Mouse (Mus musculus): ENCODE data around the gene Rcor1. TPM values are rescaled to one million over a fixed set of nuclear protein-coding genes. Genes with fewer than 3 reads are reported as not detected.

The Rcor1 gene
- polyA plus RNA-seq, 1 experiment from 2014 or later: 13.0 TPM

DNA sequence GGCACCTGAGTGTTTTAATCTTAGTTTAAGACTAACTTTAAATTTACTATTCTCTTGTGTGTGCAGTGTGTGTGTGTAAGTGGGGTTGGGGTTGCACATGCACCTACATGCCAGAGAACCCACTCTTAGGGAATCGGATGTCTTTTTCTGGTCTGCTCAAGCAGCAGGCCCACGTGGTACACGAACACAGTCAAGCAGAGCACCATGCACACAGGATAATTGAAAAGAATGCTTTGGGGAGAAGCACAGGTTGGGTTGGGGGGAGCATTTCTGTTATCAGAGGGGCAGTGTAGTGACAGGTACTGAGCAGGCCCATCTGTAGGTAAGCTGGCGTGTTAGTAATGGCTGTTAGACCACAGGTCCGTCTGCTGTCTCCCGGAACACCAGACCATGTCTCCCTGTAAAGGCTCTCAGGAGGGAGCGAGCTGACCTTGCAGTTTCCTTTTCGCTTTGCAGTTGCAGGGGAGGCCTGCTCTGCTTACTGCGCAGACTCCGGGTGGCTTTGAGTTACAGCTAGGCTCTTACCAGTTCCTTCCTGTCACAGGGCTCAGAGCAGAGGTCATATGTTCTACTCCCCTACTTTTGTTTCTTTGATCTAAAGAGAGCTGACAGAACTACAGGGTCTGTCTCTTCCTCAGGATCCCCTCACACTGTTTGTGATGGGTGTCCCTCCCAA, 32.5 kb downstream of the Rcor1 start:
- Histone ChIP-seq H3K36me3 (peaks cover 5% of the 10 kb centered on the region; the same call in 1 of the 2 replicates), H3K9ac (no peak overlapping the region), H3K27ac (peak overlapping the region; percentile 24; the same call in 1 of the 2 replicates), H3K4me2 (replicated peaks) (no peak overlapping the region), H3K9me3 (no peaks in the 10 kb centered on the region), H3K27me3 (no peaks in the 10 kb centered on the region), H3K4me3 (no peak overlapping the region), H3K4me1 (0 out of 2 replicates have a peak, but pooled peaks cover 11% of the 10 kb centered on the region)
- ATAC-seq (ENCODE audit: insufficient number of reproducible peaks, insufficient read depth, low FRiP score, low TSS enrichment): peak; percentile 47; the same call in 1 of the 2 replicates
- 69% methylated on average over 10 of the region's 10 CpGs for WGBS

- Histone ChIP-seq H3K9me3 (no peaks in the 10 kb centered on the region), H3K27ac (no peak overlapping the region)
- WGBS: 52% methylated on average over 12 of the region's 12 CpGs
Observed at GRCm38 (mm10) chr12:111076385-111076965, 37.3 kb downstream of the Rcor1 start.

GRCm38 (mm10) chr12:111085579-111085978, 46.4 kb downstream of the Rcor1 start:
- Histone ChIP-seq H3K9ac (no peak overlapping the region), H3K27me3 (no peaks in the 10 kb centered on the region), H3K9me3 (no peaks in the 10 kb centered on the region), H3K4me3 (no peak overlapping the region), H3K27ac (no peak overlapping the region), H3K4me2 (replicated peaks) (no peak overlapping the region), H3K36me3 (peaks cover 20% of the 10 kb centered on the region), H3K4me1 (peaks cover 8% of the 10 kb centered on the region)
- 84% methylated on average over 4 of the region's 4 CpGs for WGBS
- no peak for ATAC-seq (ENCODE audit: insufficient number of reproducible peaks, insufficient read depth, low FRiP score, low TSS enrichment)

More at GRCm38 (mm10) chr12:111076385-111076965, 37.3 kb downstream of the Rcor1 start:
- no peak overlapping the region for H3K4me3 ChIP-seq
- no peaks in the 10 kb centered on the region for H3K36me3 ChIP-seq
- H3K4me1 ChIP-seq: 0 out of 2 replicates have a peak, but pooled peaks cover 9% of the 10 kb centered on the region
- no peak for ATAC-seq (ENCODE audit: insufficient number of reproducible peaks, insufficient read depth, low FRiP score, low TSS enrichment)
- H3K27me3 ChIP-seq: no peaks in the 10 kb centered on the region
- H3K9ac ChIP-seq: no peak overlapping the region
- H3K4me2 ChIP-seq (replicated peaks): no peak overlapping the region

- Histone ChIP-seq H3K4me3 (no peak overlapping the region), H3K4me2 (replicated peaks) (no peak overlapping the region), H3K4me1 (peaks cover 8% of the 10 kb centered on the region), H3K27me3 (no peaks in the 10 kb centered on the region), H3K36me3 (peaks cover 17% of the 10 kb centered on the region), H3K9ac (no peak overlapping the region), H3K9me3 (no peaks in the 10 kb centered on the region), H3K27ac (no peak overlapping the region)
- 86% methylated on average over 1 of the region's 1 CpGs for WGBS
- no peak for ATAC-seq (ENCODE audit: insufficient number of reproducible peaks, insufficient read depth, low FRiP score, low TSS enrichment)
Observed at GRCm38 (mm10) chr12:111087066-111087465, 47.9 kb downstream of the Rcor1 start.

GRCm38 (mm10) chr12:111088186-111088585, 49.0 kb downstream of the Rcor1 start:
- no peak for ATAC-seq (ENCODE audit: insufficient number of reproducible peaks, insufficient read depth, low FRiP score, low TSS enrichment)
- no peak overlapping the region for H3K4me2 ChIP-seq (replicated peaks)
- no peak overlapping the region for H3K4me3 ChIP-seq
- 27% methylated on average over 5 of the region's 5 CpGs for WGBS
- peaks cover 8% of the 10 kb centered on the region for H3K4me1 ChIP-seq
- no peak overlapping the region for H3K27ac ChIP-seq
- H3K9ac ChIP-seq: no peak overlapping the region
- no peaks in the 10 kb centered on the region for H3K9me3 ChIP-seq
- peaks cover 7% of the 10 kb centered on the region for H3K36me3 ChIP-seq
- H3K27me3 ChIP-seq: no peaks in the 10 kb centered on the region

DNA sequence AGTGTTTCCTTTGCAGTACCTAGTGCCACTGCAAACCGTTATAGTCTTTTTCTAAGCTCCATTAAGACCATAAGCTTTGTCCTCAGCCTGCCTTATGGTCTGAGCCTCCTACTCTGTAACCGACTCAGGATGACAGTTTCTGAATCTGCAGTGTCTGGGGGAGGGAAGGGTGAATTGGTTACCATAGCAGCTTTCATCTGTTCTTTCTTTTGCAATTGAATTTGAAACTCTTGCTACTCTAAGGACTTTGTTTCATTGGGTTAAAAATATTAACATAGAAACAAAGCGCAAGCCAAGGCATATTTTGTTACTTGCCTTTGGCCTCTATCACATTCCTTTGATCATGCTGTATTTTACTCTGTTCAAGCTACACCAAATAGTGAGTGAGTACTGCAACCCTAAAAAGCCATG, 49.6 kb downstream of the Rcor1 start:
- H3K9ac ChIP-seq: no peak overlapping the region
- WGBS: 56% methylated on average over 3 of the region's 3 CpGs
- H3K9me3 ChIP-seq: no peaks in the 10 kb centered on the region
- peaks cover 11% of the 10 kb centered on the region for H3K36me3 ChIP-seq
- no peak overlapping the region for H3K4me3 ChIP-seq
- H3K27me3 ChIP-seq: no peaks in the 10 kb centered on the region
- peaks cover 8% of the 10 kb centered on the region for H3K4me1 ChIP-seq
- H3K27ac ChIP-seq: no peak overlapping the region
- ATAC-seq (ENCODE audit: insufficient number of reproducible peaks, insufficient read depth, low FRiP score, low TSS enrichment): no peak
- no peak overlapping the region for H3K4me2 ChIP-seq (replicated peaks)

DNA sequence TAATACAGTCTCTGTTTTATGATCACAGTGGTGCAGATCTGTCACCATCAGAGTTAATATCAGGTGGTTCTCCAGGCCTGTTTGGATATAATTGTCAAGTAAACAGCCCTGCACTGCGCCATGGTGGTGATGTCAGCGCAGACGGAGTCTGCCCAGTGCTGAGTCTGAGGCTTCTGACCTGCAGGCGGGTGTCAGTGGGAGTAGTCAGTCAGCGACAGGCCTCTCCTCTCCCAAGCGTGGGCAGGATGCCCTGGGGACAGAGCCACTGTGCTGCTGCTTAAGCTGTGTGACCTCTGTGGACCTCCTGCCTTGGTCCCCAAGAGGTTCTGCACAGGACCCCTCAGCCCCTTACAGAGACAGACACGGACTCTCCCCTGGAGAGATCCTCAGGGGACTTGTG, 50.0 kb downstream of the Rcor1 start:
- H3K27ac ChIP-seq: no peak overlapping the region
- peaks cover 13% of the 10 kb centered on the region for H3K36me3 ChIP-seq
- no peaks in the 10 kb centered on the region for H3K9me3 ChIP-seq
- H3K4me1 ChIP-seq: peaks cover 8% of the 10 kb centered on the region
- H3K27me3 ChIP-seq: no peaks in the 10 kb centered on the region
- ATAC-seq (ENCODE audit: insufficient number of reproducible peaks, insufficient read depth, low FRiP score, low TSS enrichment): peak; percentile 32; the same call in 1 of the 2 replicates
- H3K9ac ChIP-seq: no peak overlapping the region
- H3K4me3 ChIP-seq: no peak overlapping the region
- WGBS: 62% methylated on average over 7 of the region's 7 CpGs
- H3K4me2 ChIP-seq (replicated peaks): no peak overlapping the region

DNA sequence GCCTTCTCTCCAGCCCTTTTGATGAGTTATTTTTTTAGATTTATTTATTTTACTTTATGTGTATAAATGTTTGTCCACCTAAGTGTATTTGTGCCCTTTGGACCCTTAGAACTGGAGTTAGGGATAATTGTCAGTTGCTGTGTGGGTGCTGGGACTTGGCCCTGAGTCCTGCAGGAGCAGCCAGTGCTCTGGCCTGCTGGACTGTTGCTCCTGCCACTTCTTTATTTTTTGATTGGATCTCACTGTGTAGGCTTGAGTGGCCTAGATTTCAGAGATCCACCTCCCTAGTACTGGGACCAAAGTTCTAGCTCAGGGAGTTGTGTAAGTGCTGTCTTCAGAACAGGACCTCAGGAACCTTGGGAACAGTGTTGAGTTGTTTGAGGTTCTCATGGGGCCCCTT, 51.6 kb downstream of the Rcor1 start:
- no peak overlapping the region for H3K27ac ChIP-seq
- H3K4me1 ChIP-seq: peaks cover 8% of the 10 kb centered on the region
- H3K4me3 ChIP-seq: no peak overlapping the region
- ATAC-seq (ENCODE audit: insufficient number of reproducible peaks, insufficient read depth, low FRiP score, low TSS enrichment): no peak
- no peaks in the 10 kb centered on the region for H3K9me3 ChIP-seq
- peaks cover 16% of the 10 kb centered on the region; the same call in 1 of the 2 replicates for H3K36me3 ChIP-seq
- H3K27me3 ChIP-seq: no peaks in the 10 kb centered on the region
- H3K9ac ChIP-seq: no peak overlapping the region
- no peak overlapping the region for H3K4me2 ChIP-seq (replicated peaks)

DNA sequence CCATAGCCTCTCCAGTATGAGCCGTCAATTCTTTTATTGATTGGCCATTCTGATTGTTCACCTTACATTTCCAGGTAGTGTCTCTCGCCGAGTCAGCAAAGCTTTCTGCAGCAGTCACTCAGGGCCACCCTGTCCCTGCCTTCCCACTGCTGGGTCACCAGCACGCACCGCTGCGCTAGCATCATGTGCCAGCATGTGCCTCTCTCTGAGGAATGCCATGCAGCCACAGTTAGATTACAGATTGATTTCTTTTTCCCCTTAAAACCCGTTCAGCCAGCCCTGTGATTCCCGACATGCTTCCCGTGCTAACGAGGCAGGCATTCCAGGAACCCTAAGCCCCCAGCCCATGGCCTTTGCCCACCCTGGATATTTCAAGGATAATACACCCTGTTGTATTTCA, 52.8 kb downstream of the Rcor1 start:
- no peaks in the 10 kb centered on the region for H3K27me3 ChIP-seq
- peaks cover 8% of the 10 kb centered on the region for H3K4me1 ChIP-seq
- H3K27ac ChIP-seq: no peak overlapping the region
- WGBS: 89% methylated on average over 10 of the region's 10 CpGs
- H3K9ac ChIP-seq: no peak overlapping the region
- H3K4me3 ChIP-seq: no peak overlapping the region
- peaks cover 16% of the 10 kb centered on the region; the same call in 1 of the 2 replicates for H3K36me3 ChIP-seq
- H3K9me3 ChIP-seq: no peaks in the 10 kb centered on the region
- H3K4me2 ChIP-seq (replicated peaks): no peak overlapping the region
- no peak for ATAC-seq (ENCODE audit: insufficient number of reproducible peaks, insufficient read depth, low FRiP score, low TSS enrichment)

- no peak overlapping the region for H3K9ac ChIP-seq
- no peak overlapping the region for H3K27ac ChIP-seq
- no peak for ATAC-seq (ENCODE audit: insufficient number of reproducible peaks, insufficient read depth, low FRiP score, low TSS enrichment)
- WGBS: 58% methylated on average over 5 of the region's 5 CpGs
- H3K4me2 ChIP-seq (replicated peaks): no peak overlapping the region
- no peaks in the 10 kb centered on the region for H3K27me3 ChIP-seq
- H3K4me1 ChIP-seq: peaks cover 3% of the 10 kb centered on the region
- no peak overlapping the region for H3K4me3 ChIP-seq
- H3K9me3 ChIP-seq: no peaks in the 10 kb centered on the region
- H3K36me3 ChIP-seq: peaks cover 19% of the 10 kb centered on the region; the same call in 1 of the 2 replicates
Observed at GRCm38 (mm10) chr12:111094073-111094472, 54.9 kb downstream of the Rcor1 start.

GRCm38 (mm10) chr12:111095086-111095485, 55.9 kb downstream of the Rcor1 start:
- Histone ChIP-seq H3K36me3 (peaks cover 23% of the 10 kb centered on the region; the same call in 1 of the 2 replicates), H3K4me1 (no peaks in the 10 kb centered on the region), H3K9me3 (no peaks in the 10 kb centered on the region), H3K4me2 (replicated peaks) (no peak overlapping the region), H3K27ac (no peak overlapping the region), H3K9ac (no peak overlapping the region), H3K27me3 (no peaks in the 10 kb centered on the region), H3K4me3 (no peak overlapping the region)
- WGBS: 88% methylated on average over 6 of the region's 6 CpGs
- ATAC-seq (ENCODE audit: insufficient number of reproducible peaks, insufficient read depth, low FRiP score, low TSS enrichment): no peak

GRCm38 (mm10) chr12:111096249-111096648, 57.1 kb downstream of the Rcor1 start:
- Histone ChIP-seq H3K4me2 (replicated peaks) (no peak overlapping the region), H3K4me1 (no peaks in the 10 kb centered on the region), H3K9me3 (no peaks in the 10 kb centered on the region), H3K4me3 (no peak overlapping the region), H3K27me3 (no peaks in the 10 kb centered on the region), H3K9ac (no peak overlapping the region), H3K36me3 (peaks cover 32% of the 10 kb centered on the region), H3K27ac (no peak overlapping the region)
- 90% methylated on average over 6 of the region's 6 CpGs for WGBS
- no peak for ATAC-seq (ENCODE audit: insufficient number of reproducible peaks, insufficient read depth, low FRiP score, low TSS enrichment)
